Mouse (Mus musculus): ENCODE results near the gene Ucn2.

Gene Ucn2

DNA sequence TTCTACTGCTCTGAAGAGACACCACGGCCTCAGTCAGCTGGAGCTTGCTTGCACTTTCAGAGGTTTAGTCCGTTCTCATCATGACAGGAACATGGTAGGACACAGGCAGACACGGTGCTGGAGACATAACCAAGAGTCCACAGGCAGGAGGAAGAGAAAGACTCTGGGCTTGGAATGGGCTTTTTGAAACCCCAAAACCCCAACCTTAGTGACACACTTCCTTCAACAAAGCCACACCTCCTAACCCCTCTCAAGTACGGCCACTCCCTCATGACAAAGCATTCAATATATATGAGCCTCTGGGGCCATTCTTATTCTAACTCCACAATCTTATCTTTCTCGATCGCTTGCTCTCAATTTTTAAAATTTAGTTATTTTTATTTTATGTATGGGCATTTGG, 46.6 kb downstream of the Ucn2 start:
- DNase-seq = no peak

Data from kidney, adult 11 months (tissue).